Mouse (Mus musculus) cerebellum, adult 2 months (tissue): ENCODE measurements around the gene Cramp1l. TPM values are rescaled to one million over a fixed set of nuclear protein-coding genes. Genes with fewer than 3 reads are reported as not detected.

Experiments used
- DNase-seq, 2 experiments: peaks; one replicate each; pipeline ENCODE4 v3.0.0; 2021
- H3K27ac ChIP-seq: fragments of 200-500 bp; 2 replicates; pipeline ENCODE4 v1.5.1; 2012; ENCODE audit warnings: low read length, control low read depth, inconsistent platforms; ENCODE audit not compliant: insufficient read depth
- H3K27me3 ChIP-seq: fragments of 200-500 bp; 2 replicates; pipeline ENCODE4 v1.6.1; 2012; ENCODE audit warnings: inconsistent platforms, mild to moderate bottlenecking, low read length, moderate library complexity; ENCODE audit not compliant: control insufficient read depth, insufficient read depth
- H3K4me1 ChIP-seq: fragments of 200-500 bp; 2 replicates; pipeline ENCODE4 v1.6.1; 2011; ENCODE audit warnings: low read length; ENCODE audit not compliant: control insufficient read depth, insufficient read depth
- H3K4me3 ChIP-seq: fragments of 200-500 bp; replicated peaks from 2 replicates; pipeline ENCODE3; 2011; ENCODE audit warnings: mild to moderate bottlenecking, low read depth, low read length, control low read depth; ENCODE audit not compliant: insufficient read depth
- CTCF ChIP-seq: fragments of 200-500 bp; IDR thresholded peaks from 2 replicates; pipeline ENCODE4 v1.5.1; 2011; ENCODE audit warnings: low read depth, mild to moderate bottlenecking, control low read depth, low read length, moderate library complexity, borderline replicate concordance; ENCODE audit not compliant: insufficient read depth
- POLR2A ChIP-seq: fragments of 200-500 bp; IDR thresholded peaks from 2 replicates; pipeline ENCODE4 v1.6.1; 2011; ENCODE audit warnings: low read length, control low read depth, borderline replicate concordance; ENCODE audit not compliant: insufficient read depth
- WGBS: fragments of 180-500 bp; shearing (Covaris S2); methylation state at CpG from one replicate; pipeline ENCODE4 v1.1.7; 2018; 5-methylcytosine and 5-hydroxymethylcytosine counted together
- polyA plus RNA-seq: library from polyadenylated mRNA; depleted of rRNA; stranded (reverse); fragments of >200 nt; gene quantifications from 2 replicates; pipeline ENCODE4 v1.2.3, GENCODE M21; 2012; rRNA removed

The Cramp1l gene
- polyA plus RNA-seq, 1 experiment: 19.8 TPM

GRCm38 (mm10) chr17:24934926-24935325 lies 80.7 kb downstream of the Cramp1l start:
- Histone ChIP-seq H3K27me3 (no peaks in the 10 kb centered on the region), H3K4me3 (peak overlapping the region; percentile 54), H3K4me1 (peaks cover 11% of the 10 kb centered on the region; the same call in 1 of the 2 replicates), H3K27ac (no peak overlapping the region)
- DNase-seq: no peak
- no peak for TF ChIP-seq POLR2A
- TF ChIP-seq CTCF: no peak
- WGBS: 50% methylated on average over 4 of the region's 4 CpGs

GRCm38 (mm10) chr17:24933163-24933562 lies 82.4 kb downstream of the Cramp1l start:
- Histone ChIP-seq H3K4me3 (no peak overlapping the region), H3K27ac (no peak overlapping the region), H3K27me3 (no peaks in the 10 kb centered on the region), H3K4me1 (peaks cover 11% of the 10 kb centered on the region; the same call in 1 of the 2 replicates)
- no peak for DNase-seq
- TF ChIP-seq POLR2A (no peak), CTCF (no peak)
- 22% methylated on average over 4 of the region's 4 CpGs for whole genome bisulfite sequencing

- peaks cover 11% of the 10 kb centered on the region; the same call in 1 of the 2 replicates for H3K4me1 ChIP-seq
- WGBS: 61% methylated on average over 4 of the region's 4 CpGs
- no peak for TF ChIP-seq POLR2A
- no peak for TF ChIP-seq CTCF
These were observed 83.2 kb downstream of the Cramp1l start for GRCm38 (mm10) chr17:24932431-24932830.

GRCm38 (mm10) chr17:24929506-24929905 lies 86.1 kb downstream of the Cramp1l start:
- TF ChIP-seq POLR2A (no peak), CTCF (no peak)
- WGBS: 71% methylated on average over 1 of the region's 1 CpGs

More at GRCm38 (mm10) chr17:24932431-24932830, 83.2 kb downstream of the Cramp1l start:
- DNase-seq: no peak
- Histone ChIP-seq H3K27me3 (no peaks in the 10 kb centered on the region), H3K27ac (no peak overlapping the region), H3K4me3 (no peak overlapping the region)

GRCm38 (mm10) chr17:24923246-24923645 lies 92.3 kb downstream of the Cramp1l start:
- 88% methylated on average over 1 of the region's 1 CpGs for WGBS
- no peak for TF ChIP-seq CTCF
- no peak for TF ChIP-seq POLR2A

More at GRCm38 (mm10) chr17:24929506-24929905, 86.1 kb downstream of the Cramp1l start:
- no peak for DNase-seq
- no peaks in the 10 kb centered on the region for H3K27me3 ChIP-seq
- peaks cover 11% of the 10 kb centered on the region; the same call in 1 of the 2 replicates for H3K4me1 ChIP-seq
- H3K4me3 ChIP-seq: no peak overlapping the region
- H3K27ac ChIP-seq: no peak overlapping the region

GRCm38 (mm10) chr17:24913984-24914383 lies 101.6 kb downstream of the Cramp1l start:
- no peaks in the 10 kb centered on the region for H3K4me1 ChIP-seq
- no peak for DNase-seq
- no peak overlapping the region for H3K4me3 ChIP-seq
- H3K27ac ChIP-seq: no peak overlapping the region
- TF ChIP-seq POLR2A: no peak
- no peak for TF ChIP-seq CTCF
- no peaks in the 10 kb centered on the region for H3K27me3 ChIP-seq

More at GRCm38 (mm10) chr17:24923246-24923645, 92.3 kb downstream of the Cramp1l start:
- H3K27me3 ChIP-seq: no peaks in the 10 kb centered on the region
- DNase-seq: no peak
- no peaks in the 10 kb centered on the region; the same call in 1 of the 2 replicates for H3K4me1 ChIP-seq
- no peak overlapping the region for H3K27ac ChIP-seq
- no peak overlapping the region for H3K4me3 ChIP-seq

Other genes with a start within 250 kb of the Cramp1l start
- gene Meiob, start 211.5 kb downstream of the Cramp1l start, polyA plus RNA-seq: not detected in 2 replicates
- gene Hagh, start 175.6 kb downstream of the Cramp1l start, polyA plus RNA-seq: 195 and 209 TPM in 2 replicates
- 31.1 and 33.4 TPM in 2 replicates for gene Fahd1, start 165.4 kb downstream of the Cramp1l start, polyA plus RNA-seq
- 0.11 and 0.27 TPM in 2 replicates for gene Igfals, start 149.8 kb downstream of the Cramp1l start, polyA plus RNA-seq
- 36.4 and 39.0 TPM in 2 replicates for gene Nubp2, start 129.4 kb downstream of the Cramp1l start, polyA plus RNA-seq
- gene Spsb3, start 129.1 kb downstream of the Cramp1l start, polyA plus RNA-seq: 124 and 138 TPM in 2 replicates
- gene Eme2, start 120.7 kb downstream of the Cramp1l start, polyA plus RNA-seq: 57.3 and 62.7 TPM in 2 replicates
- 147 and 149 TPM in 2 replicates for gene Mrps34, start 120.7 kb downstream of the Cramp1l start, polyA plus RNA-seq
- gene Nme3, start 119.3 kb downstream of the Cramp1l start, polyA plus RNA-seq: 99.0 and 109 TPM in 2 replicates
- gene Mapk8ip3, start 78.8 kb downstream of the Cramp1l start, polyA plus RNA-seq: 358 and 363 TPM in 2 replicates
- gene Jpt2, start 55.1 kb downstream of the Cramp1l start, polyA plus RNA-seq: 10.6 and 12.3 TPM in 2 replicates
- gene Ift140, start 297 bp upstream of the Cramp1l start, polyA plus RNA-seq: 18.0 and 19.2 TPM in 2 replicates
- gene Tmem204, start 67.8 kb upstream of the Cramp1l start, polyA plus RNA-seq: 20.4 and 22.8 TPM in 2 replicates
- 39.5 and 43.7 TPM in 2 replicates for gene Telo2, start 100.2 kb upstream of the Cramp1l start, polyA plus RNA-seq
- gene Ptx4, start 105.0 kb upstream of the Cramp1l start, polyA plus RNA-seq: 0.11 TPM in 1 of 2 replicates, not detected in the other
- 50.3 and 52.7 TPM in 2 replicates for gene Clcn7, start 117.6 kb upstream of the Cramp1l start, polyA plus RNA-seq
- gene Ccdc154, start 146.7 kb upstream of the Cramp1l start, polyA plus RNA-seq: 0.06 and 0.10 TPM in 2 replicates
- not detected in 2 replicates for gene Gm38655, start 159.7 kb upstream of the Cramp1l start, polyA plus RNA-seq
- gene BC003965, start 168.8 kb upstream of the Cramp1l start, polyA plus RNA-seq: 23.4 and 25.2 TPM in 2 replicates
- gene Unkl, start 172.6 kb upstream of the Cramp1l start, polyA plus RNA-seq: 56.2 and 57.4 TPM in 2 replicates
- gene Gnptg, start 224.3 kb upstream of the Cramp1l start, polyA plus RNA-seq: 131 and 146 TPM in 2 replicates
- 40.4 and 42.4 TPM in 2 replicates for gene Tsr3, start 224.4 kb upstream of the Cramp1l start, polyA plus RNA-seq
- 24.4 and 26.5 TPM in 2 replicates for gene Baiap3, start 240.6 kb upstream of the Cramp1l start, polyA plus RNA-seq